Mouse (Mus musculus): ENCODE data around the gene Vmn1r61.

Vmn1r61 gene

GRCm38 (mm10) chr7:5613195-5613594 lies at the start of gene Vmn1r61:
Vmn1r61 (minus strand) TSS chr7:5613295.
- DNase-seq: no peak
